Mouse (Mus musculus): Measurements from ENCODE around the gene Slc5a12. TPM values are rescaled to one million over a fixed set of nuclear protein-coding genes. Genes with fewer than 3 reads are reported as not detected.
A peak's percentile ranks its signal among the peaks of the same experiment; 100 is the strongest.

Gene Slc5a12
- total RNA-seq (2021), result not detected
- long read RNA-seq, experiment 1, result 0 reads
- long read RNA-seq, experiment 2, result 0 reads

DNA sequence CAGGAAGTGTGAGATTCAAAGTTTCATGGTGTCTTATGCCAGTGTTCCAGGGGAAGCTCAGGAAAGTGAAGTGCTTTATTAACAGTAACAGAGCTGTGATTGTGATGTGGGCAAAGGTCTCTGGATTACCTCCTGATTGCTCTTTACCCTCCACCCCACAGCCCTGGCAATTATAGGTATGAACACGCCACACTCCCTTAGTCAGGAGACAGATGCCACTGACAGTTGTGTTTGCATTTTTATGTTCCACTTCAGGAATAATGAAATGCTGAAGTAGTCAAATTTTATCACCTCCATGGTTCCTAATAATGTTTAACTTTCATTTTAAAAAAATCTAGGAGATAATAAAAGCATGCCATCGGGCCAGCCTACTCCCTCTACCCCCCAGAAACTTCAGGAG is at the start of gene Slc5a12:
Slc5a12 (plus strand) TSS at position 367 of the 400 bp plus-strand sequence.
- no peak for TF ChIP-seq CTCF (IDR thresholded peaks at IDR 0.05)
- Histone ChIP-seq H3K27ac (no peak within 1 kb of the TSS), H3K4me3 (no peak within 1 kb of the TSS)
- intact Hi-C loops (cut with DNase I), result no loop called here
- DNase-seq (ENCODE audit: extremely low spot score in 1 of 2, low spot score in 2 of 2), result no peak

DNA sequence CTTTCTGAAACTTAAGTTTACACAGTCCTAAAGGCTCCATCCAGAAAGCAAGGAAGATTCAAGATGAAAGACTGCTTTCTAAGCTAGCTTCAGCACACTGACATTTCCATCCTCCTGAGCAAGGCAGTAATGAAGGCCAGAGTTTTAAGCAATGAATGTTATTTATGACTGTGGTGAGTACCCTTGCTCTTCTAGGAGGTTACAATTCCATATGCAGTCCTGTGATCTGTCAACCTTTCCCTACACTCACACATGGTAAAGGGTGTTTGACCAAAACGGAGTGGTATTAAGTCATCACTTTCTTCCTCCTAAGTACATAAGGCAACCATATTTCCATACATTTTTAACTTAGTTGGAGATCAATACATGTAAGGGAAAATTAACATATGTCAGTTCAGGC is 41.0 kb upstream of the Slc5a12 start:
- DNase-seq (ENCODE audit: extremely low spot score in 1 of 2, low spot score in 2 of 2), result no peak
- Histone ChIP-seq H3K4me3 (no peak overlapping the region), H3K27ac (no peak overlapping the region)
- no peak for TF ChIP-seq CTCF (IDR thresholded peaks at IDR 0.05)
- intact Hi-C loops (cut with DNase I), result no loop called here

DNA sequence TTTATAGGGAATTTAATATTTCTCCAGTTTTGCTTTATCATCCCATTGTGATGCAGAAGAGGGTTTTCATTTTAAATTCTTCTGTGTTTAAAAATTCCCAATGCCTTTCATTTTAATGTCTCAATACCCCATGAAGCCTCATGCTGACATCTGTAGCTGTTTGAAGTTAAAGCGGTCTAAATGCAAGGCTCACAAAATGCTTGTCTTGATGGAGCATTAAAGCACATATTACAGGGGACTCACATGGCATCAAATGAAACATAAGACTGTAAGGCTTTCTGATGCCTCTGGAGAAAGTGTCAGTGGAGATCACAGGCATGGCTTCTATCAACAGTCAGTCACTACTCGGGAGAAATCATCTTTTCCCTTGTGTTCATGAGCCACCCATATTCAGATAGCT is 34.5 kb upstream of the Slc5a12 start:
- no peak overlapping the region for H3K27ac ChIP-seq
- H3K4me3 ChIP-seq, result no peak overlapping the region
- no peak for DNase-seq (ENCODE audit: extremely low spot score in 1 of 2, low spot score in 2 of 2)
- intact Hi-C loops (cut with DNase I), result no loop called here
- TF ChIP-seq CTCF (IDR thresholded peaks at IDR 0.05), result no peak

DNA sequence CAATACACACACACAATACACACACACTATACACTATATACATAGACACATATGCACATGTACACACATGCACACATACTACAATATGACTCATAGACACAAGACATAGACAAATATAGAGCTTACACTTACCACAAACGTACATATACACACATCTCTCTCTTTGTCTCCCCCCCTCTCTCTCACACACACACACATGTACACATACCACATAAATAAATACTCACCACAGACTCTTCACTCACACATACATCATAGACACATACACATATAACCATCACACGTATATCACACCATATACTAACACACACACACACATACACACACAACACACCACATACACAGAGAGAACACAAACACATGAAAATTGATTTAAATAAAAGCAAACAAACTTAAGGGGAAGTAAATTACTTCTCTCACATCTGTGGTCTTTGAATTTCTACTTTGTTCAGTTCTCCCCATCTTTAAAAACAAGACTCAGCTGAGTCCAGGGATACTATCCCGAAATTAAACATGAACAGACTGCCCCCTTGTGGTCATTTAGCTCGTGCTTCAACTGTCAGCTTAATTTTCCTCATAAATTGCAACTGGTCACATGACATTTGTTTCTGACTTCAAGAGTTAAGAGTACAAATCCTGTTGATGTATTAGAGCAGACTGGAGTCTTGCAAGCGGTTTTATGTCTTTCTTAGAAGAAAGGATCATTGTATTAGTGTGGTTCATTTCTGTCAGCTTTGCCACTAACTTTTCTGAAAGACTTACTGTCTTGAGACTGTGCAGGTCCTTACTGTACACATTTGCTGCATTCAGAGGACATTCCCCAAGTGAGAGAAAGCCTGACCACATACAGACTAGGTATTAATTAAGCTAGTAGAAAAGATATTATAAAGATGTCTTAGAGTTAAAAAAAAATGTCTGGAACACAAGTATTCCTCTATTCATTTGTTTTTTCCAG is 32.1 kb upstream of the Slc5a12 start:
- intact Hi-C loops (cut with DNase I), result loop anchor here (1.0 to 5.0 kb wide), 4 partner anchors 336 to 660 kb away; no protein-coding TSS in a partner anchor
- DNase-seq (ENCODE audit: extremely low spot score in 1 of 2, low spot score in 2 of 2), result peak; percentile 39
- no peak overlapping the region for H3K4me3 ChIP-seq
- peak; percentile 88 for TF ChIP-seq CTCF (IDR thresholded peaks at IDR 0.05)
- H3K27ac ChIP-seq, result no peak overlapping the region

DNA sequence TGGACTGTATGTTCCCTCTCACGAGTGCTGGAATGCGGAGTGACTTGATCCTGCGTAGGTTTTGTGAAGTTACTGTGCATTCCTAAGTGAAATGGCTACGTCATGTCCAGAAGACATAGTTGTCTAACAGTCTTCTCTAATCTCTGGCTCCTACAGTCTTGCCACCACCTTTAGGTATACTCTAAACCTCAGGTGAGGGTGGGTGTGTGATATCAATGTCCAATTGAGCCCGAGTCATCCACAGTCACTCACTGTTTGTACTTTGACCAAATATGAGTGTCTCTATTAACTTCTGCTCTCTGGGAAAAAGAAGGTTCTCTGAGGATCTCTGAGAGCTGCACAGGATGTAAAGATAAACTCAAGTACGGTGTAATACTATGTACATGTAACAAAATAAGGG is 10.4 kb upstream of the Slc5a12 start:
- TF ChIP-seq CTCF (IDR thresholded peaks at IDR 0.05), result no peak
- intact Hi-C loops (cut with DNase I), result no loop called here
- H3K27ac ChIP-seq, result no peak overlapping the region
- no peak for DNase-seq (ENCODE audit: extremely low spot score in 1 of 2, low spot score in 2 of 2)
- no peak overlapping the region for H3K4me3 ChIP-seq

DNA sequence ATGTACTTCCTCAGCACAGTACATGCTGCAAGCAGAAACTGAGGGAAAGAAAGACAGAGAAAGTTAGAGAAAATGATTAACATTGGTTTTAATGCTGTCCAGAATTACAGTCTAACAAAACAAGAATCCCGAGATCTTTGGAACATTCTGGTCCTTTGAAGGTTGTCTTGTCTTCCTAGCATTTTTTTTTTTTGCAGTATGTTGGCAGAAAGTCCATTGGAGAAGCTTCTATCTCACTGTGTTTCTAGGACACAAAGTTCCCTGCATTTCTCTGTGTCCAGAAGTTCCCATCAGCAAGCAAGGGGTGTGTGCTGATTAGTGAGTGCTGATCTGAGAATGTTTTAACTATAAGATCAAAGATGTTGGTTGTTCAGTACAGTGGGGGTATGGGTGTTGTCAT is 7.1 kb upstream of the Slc5a12 start:
- no peak for TF ChIP-seq CTCF (IDR thresholded peaks at IDR 0.05)
- intact Hi-C loops (cut with DNase I), result no loop called here
- DNase-seq (ENCODE audit: extremely low spot score in 1 of 2, low spot score in 2 of 2), result no peak
- H3K27ac ChIP-seq, result no peak overlapping the region
- no peak overlapping the region for H3K4me3 ChIP-seq

DNA sequence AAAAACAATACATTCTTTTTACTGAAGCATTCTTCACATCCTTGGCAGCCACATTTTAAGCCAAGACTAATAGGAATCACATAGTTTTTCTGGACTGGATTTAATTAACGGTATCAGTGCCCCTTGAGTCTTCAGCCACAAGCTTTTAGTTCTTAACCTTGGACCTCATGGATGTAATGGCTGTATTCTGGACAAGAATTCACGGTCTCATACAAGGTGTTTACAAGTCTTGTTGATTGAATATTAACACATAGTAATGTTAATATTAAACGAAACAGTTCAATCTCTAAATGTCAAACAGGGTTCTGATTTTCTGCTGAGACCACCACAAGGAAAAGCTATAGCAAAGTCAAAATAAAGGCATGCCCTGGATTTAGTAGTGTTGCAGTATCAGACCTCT is 4.8 kb upstream of the Slc5a12 start:
- H3K4me3 ChIP-seq, result no peak overlapping the region

DNA sequence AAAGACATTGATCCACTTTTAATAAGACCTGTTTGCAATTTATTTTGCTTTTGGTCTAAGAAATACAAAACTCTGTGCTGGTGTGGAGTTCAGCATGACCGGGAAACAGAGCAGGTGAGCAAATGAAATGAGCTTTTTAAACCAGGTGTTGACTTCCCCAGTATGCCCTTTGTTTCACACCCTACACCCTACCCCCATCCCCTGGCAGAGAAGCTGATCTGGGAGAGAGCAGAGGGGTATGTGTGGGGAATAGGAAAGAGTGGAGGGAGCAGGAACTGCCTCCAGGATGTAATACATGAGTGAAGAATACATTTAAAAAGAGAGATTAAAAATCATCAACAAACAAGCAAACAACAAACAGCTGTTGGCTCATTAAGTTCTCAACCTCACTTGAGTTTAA is 47.3 kb downstream of the Slc5a12 start:
- intact Hi-C loops (cut with DNase I), result no loop called here
- TF ChIP-seq CTCF (IDR thresholded peaks at IDR 0.05), result no peak
- H3K27ac ChIP-seq, result no peak overlapping the region
- no peak overlapping the region for H3K4me3 ChIP-seq
- DNase-seq (ENCODE audit: extremely low spot score in 1 of 2, low spot score in 2 of 2), result no peak

More for the DNA sequence above, 4.8 kb upstream of the Slc5a12 start:
- intact Hi-C loops (cut with DNase I), result no loop called here
- no peak overlapping the region for H3K27ac ChIP-seq
- TF ChIP-seq CTCF (IDR thresholded peaks at IDR 0.05), result no peak
- DNase-seq (ENCODE audit: extremely low spot score in 1 of 2, low spot score in 2 of 2), result no peak

DNA sequence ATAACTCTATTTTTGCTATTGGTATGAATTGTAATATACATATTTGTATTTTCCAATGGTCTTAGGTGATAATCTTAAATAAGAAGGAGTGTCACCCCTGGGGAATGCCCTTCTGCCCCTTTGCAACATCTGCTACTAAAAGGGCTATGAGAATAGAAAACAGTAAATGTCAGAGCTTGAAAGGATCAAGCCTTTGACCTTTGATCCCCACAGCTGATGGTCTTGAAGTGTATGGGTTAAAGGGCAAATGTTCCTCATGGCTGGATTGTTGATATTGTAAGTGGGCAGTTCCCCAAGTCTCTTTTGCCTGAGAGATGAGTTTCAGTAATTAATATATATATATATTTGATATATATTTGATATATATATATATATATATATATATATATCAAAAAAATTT is 47.7 kb downstream of the Slc5a12 start:
- TF ChIP-seq CTCF (IDR thresholded peaks at IDR 0.05), result no peak
- intact Hi-C loops (cut with DNase I), result no loop called here
- DNase-seq (ENCODE audit: extremely low spot score in 1 of 2, low spot score in 2 of 2), result no peak
- H3K4me3 ChIP-seq, result no peak overlapping the region
- H3K27ac ChIP-seq, result no peak overlapping the region

DNA sequence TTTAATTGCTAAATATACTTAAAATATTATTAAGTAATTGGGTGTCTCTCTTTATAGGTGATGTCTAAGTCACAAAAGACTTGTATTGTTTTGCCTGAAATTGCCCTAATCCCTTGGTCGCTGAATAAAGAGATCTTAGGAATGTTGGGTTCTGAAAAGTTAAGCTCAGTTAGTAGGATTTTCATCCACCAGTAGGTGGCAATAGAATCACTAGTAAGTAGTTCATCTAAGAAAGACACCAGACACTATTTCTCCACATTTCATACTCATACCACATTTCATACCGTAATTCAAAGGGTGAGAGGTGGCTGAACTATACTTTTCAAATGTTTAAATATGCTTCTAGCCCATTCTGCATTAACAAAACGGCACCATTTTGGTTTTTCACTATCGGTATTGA is 66.2 kb downstream of the Slc5a12 start:
- DNase-seq (ENCODE audit: extremely low spot score in 1 of 2, low spot score in 2 of 2), result no peak
- intact Hi-C loops (cut with DNase I), result loop anchor here (1.0 to 10.0 kb wide), 2 partner anchors 111 to 318 kb away; no protein-coding TSS in a partner anchor

DNA sequence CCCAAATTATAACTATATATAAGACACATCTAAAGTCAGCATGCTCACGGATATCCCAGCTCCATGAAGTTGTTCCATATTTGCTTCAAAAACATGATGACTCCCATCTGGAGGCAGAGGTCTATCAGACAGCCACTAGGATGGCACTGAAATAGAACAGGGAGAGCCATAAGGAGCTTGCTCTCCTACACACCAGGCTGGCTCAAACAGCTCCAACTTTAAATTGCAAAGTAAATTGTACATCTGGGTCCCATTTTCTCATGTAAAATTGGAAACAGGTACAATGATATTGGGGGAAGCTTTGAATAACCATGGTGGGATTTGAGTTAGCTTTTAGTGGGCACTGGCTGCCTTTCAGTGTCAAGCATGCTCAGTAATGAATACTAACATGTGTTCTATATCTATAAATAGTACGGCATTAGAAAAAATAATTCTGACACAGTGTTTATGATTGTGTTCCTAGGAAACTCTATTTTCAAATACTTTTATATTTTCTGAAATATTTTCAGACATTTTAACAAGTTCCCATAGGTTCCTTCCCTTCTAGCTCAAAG is 74.0 kb downstream of the Slc5a12 start:
- Histone ChIP-seq H3K4me3 (no peak overlapping the region), H3K27ac (no peak overlapping the region; the same call in 1 of the 2 replicates)
- no peak for TF ChIP-seq CTCF (IDR thresholded peaks at IDR 0.05)
- no peak for DNase-seq (ENCODE audit: extremely low spot score in 1 of 2, low spot score in 2 of 2)
- intact Hi-C loops (cut with DNase I), result loop anchor here (5.0 kb wide), 1 partner anchor 41 kb away; no protein-coding TSS in a partner anchor

More for the DNA sequence above, 66.2 kb downstream of the Slc5a12 start:
- no peak overlapping the region for H3K27ac ChIP-seq
- peak; percentile 69 for TF ChIP-seq CTCF (IDR thresholded peaks at IDR 0.05)
- H3K4me3 ChIP-seq, result no peak overlapping the region

Other genes with a start within 250 kb of the Slc5a12 start
- gene Fibin, start 234.1 kb upstream of the Slc5a12 start, total RNA-seq (2021), result 1 to 10 TPM; 3.8 to 4.4 TPM
- under 1 TPM; 0.11 to 0.12 TPM for gene Muc15, start 124.0 kb downstream of the Slc5a12 start, total RNA-seq (2021)